Mouse (Mus musculus): ENCODE results near the gene Ccdc51.

DNA sequence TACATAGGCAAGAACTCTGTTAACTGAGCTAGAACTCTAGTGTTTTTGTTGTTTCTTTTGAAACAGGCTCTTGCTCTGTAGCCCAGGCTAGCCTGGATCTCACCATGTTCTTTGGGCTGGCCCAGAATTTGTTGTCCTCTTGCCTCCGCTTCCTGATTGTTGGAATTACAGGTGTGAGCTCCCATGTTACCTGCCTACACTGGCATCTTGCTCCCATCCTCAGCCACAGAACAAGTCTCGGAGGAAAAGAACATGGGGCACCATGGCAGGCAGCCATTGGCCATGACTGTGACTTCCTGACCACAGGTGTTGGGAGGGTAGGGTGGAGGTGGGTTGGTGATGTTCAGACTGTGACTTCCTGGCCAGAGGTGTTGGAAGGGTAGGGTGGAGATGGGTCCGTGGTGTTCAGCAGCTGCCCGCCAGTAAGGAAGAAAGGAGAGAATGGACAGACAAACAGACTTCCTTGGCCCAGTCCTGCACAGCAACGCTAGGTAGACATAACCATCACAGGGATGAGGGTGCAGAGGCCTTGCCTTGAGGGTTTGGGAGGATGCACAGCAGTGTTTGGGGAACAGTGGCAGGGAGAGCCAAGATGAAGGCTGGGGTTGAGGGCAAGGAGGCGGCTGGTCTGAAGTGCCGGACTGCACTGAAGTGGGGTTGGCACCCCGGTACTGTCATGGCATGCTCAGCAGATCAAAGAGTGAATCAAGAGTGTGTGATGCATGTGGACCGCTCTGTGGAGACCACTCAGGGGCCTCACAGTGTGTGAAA lies 29.6 kb upstream of the Ccdc51 start:
- TF ChIP-seq CTCF (IDR thresholded peaks at IDR 0.05; ENCODE audit: low read depth, low read length), result no peak
- TF ChIP-seq POLR2A (IDR thresholded peaks at IDR 0.05; ENCODE audit: borderline replicate concordance, low read depth, low read length), result no peak

All from bone marrow macrophage, adult 2 months (primary cell).